Mouse (Mus musculus): ENCODE data around the gene Tmem212. TPM values are rescaled to one million over a fixed set of nuclear protein-coding genes. Genes with fewer than 3 reads are reported as not detected.

Gene Tmem212
- polyA plus RNA-seq, 1 experiment from 2014 or later: not detected

DNA sequence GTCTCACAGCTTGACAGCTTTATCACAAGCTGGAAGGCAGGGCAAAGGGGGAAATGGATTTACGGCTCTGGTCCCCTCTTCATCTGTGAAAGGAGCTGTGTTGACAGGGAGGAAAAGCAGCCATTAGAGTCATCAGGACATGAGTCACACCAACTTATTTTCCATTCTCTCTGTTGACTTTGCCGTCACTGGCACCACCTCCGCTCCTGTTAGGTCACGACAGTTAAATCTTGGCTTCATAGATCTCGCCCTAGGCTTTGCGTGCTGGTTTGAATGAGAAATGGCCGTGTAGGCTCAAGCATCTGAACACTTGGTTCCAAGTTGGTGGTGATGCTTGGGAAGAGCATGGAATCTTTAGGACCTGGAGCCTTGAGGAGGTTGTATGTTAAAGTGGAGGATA is 9.6 kb downstream of the Tmem212 start:
- 37% methylated on average over 7 of the region's 7 CpGs for WGBS (ENCODE audit: insufficient replicate concordance)

DNA sequence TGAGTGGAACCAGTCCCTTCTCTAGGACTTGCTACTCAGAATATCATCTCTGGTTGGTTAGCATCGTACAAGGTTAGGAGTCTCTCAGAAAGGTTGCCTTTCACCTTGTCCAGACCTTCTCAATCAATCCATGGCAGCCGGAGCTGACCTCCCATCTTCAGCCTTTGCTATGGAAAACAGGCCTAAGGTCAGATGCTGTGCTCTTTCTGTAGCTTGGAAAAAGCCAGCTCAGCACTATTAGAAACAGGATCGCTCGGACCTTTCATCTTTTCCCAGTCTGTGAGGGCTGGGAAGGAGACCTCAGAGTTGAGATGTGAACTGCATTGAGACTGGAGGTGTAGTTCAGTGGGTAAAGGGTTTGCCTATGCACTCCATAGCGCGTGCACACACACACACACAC is 10.6 kb downstream of the Tmem212 start:
- Histone ChIP-seq H3K27ac (no peak overlapping the region), H3K36me3 (no peaks in the 10 kb centered on the region), H3K27me3 (no peaks in the 10 kb centered on the region), H3K9me3 (replicated peaks) (no peaks in the 10 kb centered on the region), H3K4me2 (no peak overlapping the region), H3K4me3 (replicated peaks) (no peak overlapping the region), H3K9ac (no peak overlapping the region), H3K4me1 (replicated peaks) (no peaks in the 10 kb centered on the region)
- DNase-seq (no peak), ATAC-seq (ENCODE audit: low read depth) (no peak)
- WGBS (ENCODE audit: insufficient replicate concordance): 78% methylated on average over 6 of the region's 6 CpGs

More for the DNA sequence above, 9.6 kb downstream of the Tmem212 start:
- no peak overlapping the region for H3K4me3 ChIP-seq (replicated peaks)
- H3K4me2 ChIP-seq: no peak overlapping the region
- ATAC-seq (ENCODE audit: low read depth) (no peak), DNase-seq (no peak)
- no peaks in the 10 kb centered on the region for H3K9me3 ChIP-seq (replicated peaks)
- no peaks in the 10 kb centered on the region for H3K4me1 ChIP-seq (replicated peaks)
- H3K27me3 ChIP-seq: no peaks in the 10 kb centered on the region
- H3K9ac ChIP-seq: no peak overlapping the region
- no peaks in the 10 kb centered on the region for H3K36me3 ChIP-seq
- no peak overlapping the region for H3K27ac ChIP-seq

DNA sequence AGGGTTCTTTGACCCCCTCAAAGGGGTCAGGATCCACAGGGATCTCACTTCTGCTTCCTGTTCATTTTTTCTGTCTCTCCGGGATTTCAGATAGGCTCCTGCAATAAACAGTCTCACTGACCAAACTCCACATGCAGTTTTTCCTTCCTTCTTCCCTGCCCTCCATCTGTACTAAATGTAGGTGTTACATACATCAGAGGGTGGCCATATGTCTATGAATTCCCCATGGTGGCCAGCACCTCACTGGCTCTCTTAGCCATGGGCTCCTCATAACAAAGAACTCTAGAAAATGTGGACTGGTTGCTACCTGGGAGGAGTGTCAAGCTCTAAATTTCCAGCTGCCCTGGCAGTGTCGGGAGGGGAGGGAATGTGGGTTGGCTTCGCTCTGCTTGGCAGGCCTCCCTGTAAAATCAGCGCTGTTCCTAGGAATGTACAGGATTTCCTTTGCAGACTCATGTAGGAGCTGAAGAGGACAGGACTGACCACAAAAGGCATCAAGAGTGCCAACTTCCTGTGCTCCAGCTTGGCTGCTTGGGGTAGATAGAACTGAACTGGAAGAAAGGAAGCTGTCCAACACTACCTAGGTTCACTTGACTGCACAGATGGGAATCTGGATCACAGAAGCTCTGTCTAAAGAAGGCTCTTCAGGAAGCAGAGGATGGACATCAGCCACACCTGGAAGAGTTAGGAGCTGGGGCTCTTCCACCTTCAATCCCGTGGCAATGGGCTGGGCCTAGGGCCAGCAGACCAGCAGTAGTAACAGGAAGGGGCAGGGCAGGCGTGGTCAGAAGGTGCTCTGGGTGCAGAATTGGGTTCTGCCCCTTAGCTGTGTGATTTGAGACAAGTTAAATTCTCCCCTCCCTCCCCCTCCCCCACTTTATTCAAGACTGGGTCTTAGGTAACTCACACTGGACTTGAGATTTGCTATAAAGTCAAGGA is 14.0 kb downstream of the Tmem212 start:
- no peaks in the 10 kb centered on the region for H3K27me3 ChIP-seq
- no peak overlapping the region for H3K9ac ChIP-seq
- no peak overlapping the region for H3K4me3 ChIP-seq (replicated peaks)
- DNase-seq: no peak
- no peaks in the 10 kb centered on the region for H3K36me3 ChIP-seq
- no peaks in the 10 kb centered on the region for H3K9me3 ChIP-seq (replicated peaks)
- no peak overlapping the region for H3K27ac ChIP-seq
- WGBS (ENCODE audit: insufficient replicate concordance): 42% methylated on average over 6 of the region's 6 CpGs
- no peaks in the 10 kb centered on the region for H3K4me1 ChIP-seq (replicated peaks)
- no peak overlapping the region for H3K4me2 ChIP-seq
- no peak for ATAC-seq (ENCODE audit: low read depth)

DNA sequence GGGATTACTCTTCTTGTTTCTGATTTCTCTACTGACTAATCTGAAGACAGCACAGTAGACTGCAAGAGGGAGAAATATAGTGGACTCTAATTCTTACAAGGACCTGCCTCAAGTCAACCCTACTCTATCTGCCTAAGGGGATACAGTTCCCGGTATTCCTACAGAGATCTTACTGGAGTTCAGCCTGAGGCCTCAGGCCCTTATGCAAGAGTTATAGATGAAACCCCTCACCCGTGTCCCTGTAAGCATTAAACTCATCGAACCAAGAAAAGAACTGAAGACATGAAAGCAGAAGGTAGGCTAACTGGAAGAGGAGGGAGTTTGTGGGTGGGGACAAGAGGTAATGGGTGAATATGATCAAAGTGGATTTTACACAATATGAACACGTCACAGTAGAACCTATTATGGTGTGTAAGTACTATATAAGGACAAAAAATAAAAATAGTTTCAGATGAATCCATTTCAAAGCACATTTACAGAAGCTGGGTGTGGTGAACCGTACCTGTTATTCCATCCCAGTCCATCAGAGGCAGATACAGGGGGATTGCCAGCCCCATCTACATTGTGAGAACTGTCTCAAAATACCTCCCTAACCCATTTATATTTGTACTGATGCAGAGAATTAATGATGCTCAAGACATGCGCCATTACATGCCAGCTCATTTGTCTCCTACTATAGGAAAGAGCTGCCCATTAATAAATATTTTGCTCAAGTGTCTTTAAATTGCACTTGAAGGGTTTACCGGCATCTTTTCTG is 17.1 kb downstream of the Tmem212 start:
- H3K9ac ChIP-seq: no peak overlapping the region
- WGBS (ENCODE audit: insufficient replicate concordance): 65% methylated on average over 7 of the region's 7 CpGs

DNA sequence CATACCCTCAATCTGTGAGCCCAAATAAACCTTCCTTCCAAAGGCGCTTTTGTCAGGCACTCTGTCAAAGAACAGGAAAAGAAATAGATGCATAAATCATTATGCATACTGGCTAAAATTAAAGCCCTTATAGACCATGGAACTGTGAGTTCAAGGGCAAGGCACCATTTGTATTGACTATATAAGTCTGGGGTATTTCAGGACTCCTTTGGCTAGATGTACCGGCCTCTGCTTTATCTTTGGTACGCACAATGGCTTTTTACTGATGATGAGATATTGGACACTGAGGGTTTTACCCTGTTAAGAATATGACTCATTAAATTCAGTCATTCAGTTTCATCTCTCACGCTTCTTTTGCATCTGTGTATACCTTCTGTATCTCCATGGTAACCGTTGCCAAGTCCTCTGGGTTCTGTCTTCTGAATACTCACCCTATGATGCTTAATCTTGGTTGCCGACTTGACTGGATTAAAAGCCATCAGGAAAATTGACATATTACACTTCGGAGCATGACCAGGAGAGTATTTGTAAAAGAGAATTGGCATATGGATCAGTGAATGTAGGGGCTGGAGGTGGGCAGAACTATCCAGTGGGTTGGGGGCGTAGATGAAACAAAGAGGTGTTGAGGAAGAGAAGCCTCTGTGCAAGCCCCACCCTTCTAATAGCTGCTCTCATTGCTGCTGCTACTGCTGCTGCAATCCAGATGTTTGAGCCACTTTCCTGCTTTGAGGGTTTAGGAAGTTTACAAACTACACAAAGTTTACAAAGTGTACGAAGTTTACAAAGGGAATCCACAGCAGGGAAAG is 22.7 kb downstream of the Tmem212 start:
- ATAC-seq (ENCODE audit: low read depth): no peak
- Histone ChIP-seq H3K4me1 (replicated peaks) (no peaks in the 10 kb centered on the region), H3K4me2 (no peak overlapping the region), H3K36me3 (no peaks in the 10 kb centered on the region), H3K9me3 (replicated peaks) (no peaks in the 10 kb centered on the region), H3K9ac (no peak overlapping the region), H3K27ac (no peak overlapping the region), H3K4me3 (replicated peaks) (no peak overlapping the region), H3K27me3 (no peaks in the 10 kb centered on the region)
- 59% methylated on average over 9 of the region's 9 CpGs for WGBS (ENCODE audit: insufficient replicate concordance)
- DNase-seq: no peak

More for the DNA sequence above, 17.1 kb downstream of the Tmem212 start:
- Histone ChIP-seq H3K4me2 (no peak overlapping the region), H3K36me3 (no peaks in the 10 kb centered on the region), H3K4me3 (replicated peaks) (no peak overlapping the region), H3K27me3 (no peaks in the 10 kb centered on the region), H3K27ac (no peak overlapping the region), H3K9me3 (replicated peaks) (no peaks in the 10 kb centered on the region), H3K4me1 (replicated peaks) (no peaks in the 10 kb centered on the region)
- DNase-seq (no peak), ATAC-seq (ENCODE audit: low read depth) (no peak)

DNA sequence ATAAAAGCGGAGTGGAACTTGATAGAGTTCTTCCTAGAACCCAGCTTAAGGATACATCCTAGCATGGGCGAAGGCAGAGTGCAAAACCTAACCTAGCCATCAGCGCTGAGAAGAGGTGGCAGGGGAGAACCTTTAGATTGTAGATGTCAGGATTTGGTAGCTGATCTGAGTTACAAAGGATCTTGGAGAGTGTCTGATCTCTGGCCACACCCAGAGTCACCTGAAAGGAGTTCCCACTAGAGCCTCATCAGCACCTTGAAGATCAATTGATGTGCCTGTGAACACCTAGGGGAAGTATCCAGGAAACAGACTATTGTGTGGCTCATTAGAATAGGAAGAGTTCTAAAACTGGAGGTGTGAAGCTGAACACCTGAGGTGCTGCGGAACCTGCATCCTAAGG is 23.7 kb downstream of the Tmem212 start:
- no peaks in the 10 kb centered on the region for H3K4me1 ChIP-seq (replicated peaks)
- no peak for DNase-seq
- no peak overlapping the region for H3K9ac ChIP-seq
- no peaks in the 10 kb centered on the region for H3K27me3 ChIP-seq
- no peaks in the 10 kb centered on the region for H3K36me3 ChIP-seq
- H3K27ac ChIP-seq: no peak overlapping the region
- 64% methylated on average over 4 of the region's 4 CpGs for WGBS (ENCODE audit: insufficient replicate concordance)
- H3K9me3 ChIP-seq (replicated peaks): no peaks in the 10 kb centered on the region
- no peak overlapping the region for H3K4me2 ChIP-seq
- ATAC-seq (ENCODE audit: low read depth): no peak
- no peak overlapping the region for H3K4me3 ChIP-seq (replicated peaks)

DNA sequence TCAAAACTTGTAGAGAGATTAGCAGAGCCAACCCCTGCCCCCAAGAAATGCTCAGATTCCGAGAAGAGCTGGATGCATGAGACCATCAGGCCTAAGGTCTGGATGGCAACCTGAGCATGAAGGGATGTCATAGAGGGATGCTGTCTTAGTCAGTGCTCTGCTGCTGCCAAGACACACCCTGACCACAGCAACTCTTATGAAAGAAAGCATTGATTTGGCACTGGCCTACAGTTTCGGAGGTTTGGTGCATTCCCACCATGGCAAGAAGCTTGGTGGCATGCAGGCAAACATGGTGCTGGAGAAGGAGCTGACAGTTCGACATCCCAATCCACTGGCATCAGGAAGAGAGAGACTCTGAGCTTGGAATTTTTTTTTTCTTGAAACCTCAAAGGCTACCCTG is 24.3 kb downstream of the Tmem212 start:
- no peak overlapping the region for H3K9ac ChIP-seq

DNA sequence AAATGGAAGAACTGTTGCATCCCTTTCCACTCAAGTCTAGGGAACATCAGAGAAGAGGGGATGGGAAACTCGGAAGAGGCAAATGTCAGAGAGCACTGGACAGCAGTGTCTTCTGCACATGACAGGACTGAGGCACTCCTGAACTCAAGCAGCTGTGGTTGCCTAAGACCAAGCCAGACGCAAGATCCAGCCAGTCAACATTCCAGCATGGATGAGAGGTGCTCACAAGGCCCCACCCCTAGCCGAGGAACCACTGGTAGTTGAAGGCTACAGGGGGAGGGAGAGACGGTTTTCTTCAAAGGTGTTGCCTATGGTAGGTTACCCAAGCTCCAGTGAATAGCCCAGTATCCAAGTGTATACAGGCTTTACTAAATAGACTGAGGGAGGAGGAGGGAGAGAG is 24.8 kb downstream of the Tmem212 start:
- no peak overlapping the region for H3K4me3 ChIP-seq (replicated peaks)
- no peak overlapping the region for H3K27ac ChIP-seq
- WGBS (ENCODE audit: insufficient replicate concordance): 66% methylated on average over 4 of the region's 4 CpGs
- H3K27me3 ChIP-seq: no peaks in the 10 kb centered on the region
- no peaks in the 10 kb centered on the region for H3K36me3 ChIP-seq
- H3K4me2 ChIP-seq: no peak overlapping the region
- H3K9ac ChIP-seq: no peak overlapping the region
- ATAC-seq (ENCODE audit: low read depth) (no peak), DNase-seq (no peak)
- no peaks in the 10 kb centered on the region for H3K4me1 ChIP-seq (replicated peaks)
- H3K9me3 ChIP-seq (replicated peaks): no peaks in the 10 kb centered on the region

More for the DNA sequence above, 24.3 kb downstream of the Tmem212 start:
- Histone ChIP-seq H3K27ac (no peak overlapping the region), H3K9me3 (replicated peaks) (no peaks in the 10 kb centered on the region), H3K27me3 (no peaks in the 10 kb centered on the region), H3K4me1 (replicated peaks) (no peaks in the 10 kb centered on the region), H3K36me3 (no peaks in the 10 kb centered on the region), H3K4me3 (replicated peaks) (no peak overlapping the region), H3K4me2 (no peak overlapping the region)
- no peak for ATAC-seq (ENCODE audit: low read depth)
- 63% methylated on average over 3 of the region's 3 CpGs for WGBS (ENCODE audit: insufficient replicate concordance)
- no peak for DNase-seq

DNA sequence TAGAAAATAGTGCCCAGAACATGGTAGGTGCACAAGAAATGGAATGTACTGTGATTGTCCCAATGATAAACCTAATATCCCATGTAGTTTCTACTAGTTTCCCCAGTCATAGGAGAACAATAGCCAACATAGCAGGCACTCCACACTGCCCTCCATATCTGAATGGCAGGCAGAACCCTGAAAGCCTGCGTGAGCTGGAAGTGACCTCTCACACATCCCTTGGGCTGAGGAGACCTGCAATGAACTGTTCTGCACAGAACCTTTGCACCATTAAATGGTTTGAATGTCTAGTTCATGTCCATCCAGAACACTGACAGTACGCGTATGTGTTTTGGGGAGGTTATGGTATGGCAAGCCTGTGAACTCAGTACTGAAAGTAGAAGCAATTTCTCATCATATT is 27.5 kb downstream of the Tmem212 start:
- H3K4me3 ChIP-seq (replicated peaks): no peak overlapping the region
- DNase-seq: no peak
- no peak for ATAC-seq (ENCODE audit: low read depth)
- no peak overlapping the region for H3K27ac ChIP-seq
- H3K9me3 ChIP-seq (replicated peaks): no peaks in the 10 kb centered on the region
- no peaks in the 10 kb centered on the region for H3K4me1 ChIP-seq (replicated peaks)
- H3K4me2 ChIP-seq: no peak overlapping the region
- no peaks in the 10 kb centered on the region for H3K27me3 ChIP-seq
- H3K9ac ChIP-seq: no peak overlapping the region
- 84% methylated on average over 3 of the region's 3 CpGs for WGBS (ENCODE audit: insufficient replicate concordance)
- no peaks in the 10 kb centered on the region for H3K36me3 ChIP-seq

DNA sequence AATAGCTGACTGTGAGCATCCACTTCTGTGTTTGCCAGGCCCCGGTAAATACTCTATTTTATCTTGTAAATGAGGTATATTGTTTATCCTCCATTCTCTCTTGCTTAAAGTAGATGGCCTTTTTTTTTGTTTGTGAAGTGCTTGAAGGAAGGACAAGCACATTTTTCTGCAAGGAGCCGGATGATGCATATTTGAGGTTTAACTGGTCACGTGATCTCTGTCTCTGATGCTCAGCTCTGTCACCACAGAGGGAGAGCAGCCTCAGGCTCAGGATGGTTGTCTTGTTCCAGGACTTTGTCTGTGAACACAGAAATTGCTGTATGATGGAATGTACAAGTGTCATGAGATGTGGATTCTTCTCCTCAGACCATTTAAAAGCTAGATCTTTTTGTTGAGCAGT is 28.4 kb downstream of the Tmem212 start:
- Histone ChIP-seq H3K27me3 (no peaks in the 10 kb centered on the region), H3K4me1 (replicated peaks) (peaks cover 2% of the 10 kb centered on the region; the same call in 1 of the 2 replicates), H3K4me3 (replicated peaks) (no peak overlapping the region), H3K36me3 (no peaks in the 10 kb centered on the region), H3K9me3 (replicated peaks) (no peaks in the 10 kb centered on the region), H3K4me2 (no peak overlapping the region), H3K9ac (no peak overlapping the region), H3K27ac (no peak overlapping the region)
- 60% methylated on average over 3 of the region's 3 CpGs for WGBS (ENCODE audit: insufficient replicate concordance)
- no peak for ATAC-seq (ENCODE audit: low read depth)
- no peak for DNase-seq
